Mouse (Mus musculus): ENCODE data around the gene Six6. TPM values are rescaled to one million over a fixed set of nuclear protein-coding genes. Genes with fewer than 3 reads are reported as not detected.

The Six6 gene
- not detected in 2 replicates for polyA plus RNA-seq (2012; rRNA removed)

DNA sequence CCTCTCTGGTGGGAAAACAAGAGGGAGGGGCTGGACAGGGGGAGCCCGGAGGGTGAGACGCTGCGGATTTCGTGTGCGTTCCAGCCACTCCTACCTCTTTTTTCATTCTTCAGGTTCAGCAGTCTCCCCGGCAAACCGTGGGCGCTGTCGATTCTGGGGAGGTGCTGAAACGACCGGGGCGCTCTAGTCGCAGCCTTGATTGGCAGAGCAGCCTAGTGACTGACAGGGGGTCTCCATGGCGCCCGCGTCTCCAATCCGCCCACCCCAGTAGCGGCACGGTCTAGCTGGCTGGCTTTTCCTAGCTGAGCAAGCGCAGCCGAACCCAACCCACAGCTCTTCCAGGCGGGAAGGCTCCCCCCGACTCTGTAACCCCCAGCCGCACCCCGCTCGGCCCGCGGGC lies at the start of gene Six6:
Gene Six6, plus strand, starts transcription at position 277 of the 400 bp plus-strand sequence.
- DNase-seq (ENCODE audit: low read depth), result no peak

- no peak for DNase-seq (ENCODE audit: low read depth)
Measured at GRCm38 (mm10) chr12:72917159-72917993, 22.3 kb upstream of the Six6 start.

DNA sequence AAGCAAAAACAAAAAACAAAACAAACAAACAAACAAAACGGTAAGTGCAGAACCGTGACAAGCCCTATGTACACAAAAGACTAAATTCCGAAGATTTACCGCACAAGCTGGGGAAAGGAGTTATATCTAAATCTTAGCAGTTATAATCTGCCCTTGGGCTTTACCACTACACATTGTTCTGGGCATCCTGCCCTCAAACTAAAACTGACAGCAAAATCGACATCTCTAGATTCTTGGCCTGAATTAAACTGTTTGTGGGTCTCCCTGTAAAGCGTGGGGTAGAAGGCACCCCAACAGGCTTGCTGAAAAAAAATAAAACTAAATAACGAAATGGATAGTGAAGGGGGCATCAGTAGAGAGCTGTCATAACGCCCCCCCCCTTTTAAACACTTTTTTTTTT lies 2.9 kb upstream of the Six6 start:
- no peak for DNase-seq (ENCODE audit: low read depth)

- no peak for DNase-seq (ENCODE audit: low read depth)
Measured at GRCm38 (mm10) chr12:72937537-72938120, 2.1 kb upstream of the Six6 start.

DNA sequence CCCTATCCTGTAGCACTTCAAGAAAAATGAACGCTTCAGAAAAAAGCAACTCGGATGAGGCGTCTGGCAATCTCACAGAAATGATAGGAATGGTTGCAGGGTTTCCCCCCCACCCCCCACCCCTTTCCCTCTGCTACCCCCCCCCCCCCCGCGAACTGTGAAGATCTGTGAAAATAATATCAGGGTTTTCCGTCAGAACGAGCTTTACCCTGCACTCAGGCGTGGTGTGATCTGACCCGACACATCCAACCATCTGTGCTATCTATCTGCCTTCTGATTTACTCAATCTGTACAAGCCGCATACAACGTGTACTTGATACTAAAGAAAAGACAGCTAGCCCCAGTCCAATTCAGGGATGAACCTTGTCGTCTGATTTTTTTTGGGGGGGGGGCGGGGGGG lies 1.5 kb upstream of the Six6 start:
- no peak for DNase-seq (ENCODE audit: low read depth)

DNA sequence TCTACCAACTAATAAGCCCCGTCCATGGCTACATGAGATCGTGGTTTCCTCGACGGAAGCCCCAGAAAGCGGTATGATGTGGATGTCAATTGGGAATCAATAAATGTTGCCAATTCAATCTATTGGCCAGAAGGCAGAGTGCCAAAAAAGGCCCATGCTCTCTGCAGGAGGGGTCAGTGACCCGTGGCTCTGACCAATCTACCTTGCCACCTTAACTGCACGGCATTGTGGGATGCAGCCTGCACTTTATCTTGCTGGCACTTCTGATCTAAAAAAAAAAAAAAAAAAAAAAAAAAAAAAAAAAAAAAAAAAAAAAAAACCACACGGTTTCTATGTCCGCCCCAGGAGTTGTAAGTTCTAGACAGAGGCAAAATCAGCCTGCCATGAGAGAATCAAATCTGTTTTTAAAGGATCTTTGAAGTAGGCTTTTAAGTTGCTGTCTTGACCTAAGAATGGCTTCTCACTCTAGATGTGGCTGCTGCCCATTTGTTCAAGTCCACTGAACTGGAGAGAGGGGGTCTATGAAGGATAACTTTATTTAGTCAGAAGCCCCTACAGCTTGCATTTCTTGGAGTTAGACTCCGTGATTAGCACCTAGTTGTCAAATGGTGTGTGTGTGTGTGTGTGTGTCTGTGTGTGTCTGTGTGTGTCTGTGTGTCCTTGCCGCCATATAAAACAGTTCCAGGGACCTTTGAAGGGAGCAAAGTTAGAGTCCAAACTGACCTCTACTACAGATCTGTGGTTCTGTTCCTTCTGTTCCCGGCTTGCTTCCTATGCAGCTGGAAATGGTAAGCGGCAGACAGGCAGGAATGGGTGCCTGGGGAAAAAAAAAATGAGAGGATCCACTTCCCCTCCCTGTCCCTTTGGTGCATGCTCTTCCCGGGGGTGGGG lies 847 bp upstream of the Six6 start:
- no peak for DNase-seq (ENCODE audit: low read depth)

DNA sequence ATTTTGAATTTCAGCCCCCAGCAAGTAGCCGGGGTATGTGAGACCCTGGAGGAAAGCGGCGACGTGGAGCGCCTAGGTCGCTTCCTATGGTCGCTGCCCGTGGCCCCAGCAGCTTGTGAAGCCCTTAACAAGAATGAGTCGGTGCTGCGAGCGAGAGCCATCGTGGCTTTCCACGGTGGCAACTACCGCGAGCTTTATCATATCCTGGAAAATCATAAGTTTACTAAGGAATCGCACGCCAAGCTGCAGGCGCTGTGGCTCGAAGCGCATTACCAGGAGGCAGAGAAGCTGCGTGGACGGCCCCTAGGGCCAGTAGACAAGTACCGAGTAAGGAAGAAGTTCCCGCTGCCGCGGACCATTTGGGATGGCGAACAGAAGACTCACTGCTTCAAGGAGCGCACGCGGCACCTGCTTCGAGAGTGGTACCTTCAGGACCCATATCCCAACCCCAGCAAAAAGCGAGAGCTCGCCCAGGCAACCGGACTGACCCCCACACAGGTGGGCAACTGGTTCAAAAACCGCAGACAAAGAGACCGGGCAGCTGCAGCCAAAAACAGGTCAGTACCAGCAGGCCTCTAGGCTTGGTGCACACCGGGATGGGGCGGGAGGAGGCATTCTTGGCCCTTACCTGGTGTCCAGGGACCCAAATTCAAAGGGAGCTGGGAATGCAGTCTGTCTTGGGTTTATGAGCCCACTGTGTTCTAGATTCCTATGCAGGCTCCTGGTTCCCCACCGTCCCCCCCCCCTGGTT lies 554 bp downstream of the Six6 start, which contains the start of gene 4930447C04Rik:
Gene 4930447C04Rik, minus strand, starts transcription at position 704 of the 751 bp plus-strand sequence.
- no peak for DNase-seq (ENCODE audit: low read depth)

DNA sequence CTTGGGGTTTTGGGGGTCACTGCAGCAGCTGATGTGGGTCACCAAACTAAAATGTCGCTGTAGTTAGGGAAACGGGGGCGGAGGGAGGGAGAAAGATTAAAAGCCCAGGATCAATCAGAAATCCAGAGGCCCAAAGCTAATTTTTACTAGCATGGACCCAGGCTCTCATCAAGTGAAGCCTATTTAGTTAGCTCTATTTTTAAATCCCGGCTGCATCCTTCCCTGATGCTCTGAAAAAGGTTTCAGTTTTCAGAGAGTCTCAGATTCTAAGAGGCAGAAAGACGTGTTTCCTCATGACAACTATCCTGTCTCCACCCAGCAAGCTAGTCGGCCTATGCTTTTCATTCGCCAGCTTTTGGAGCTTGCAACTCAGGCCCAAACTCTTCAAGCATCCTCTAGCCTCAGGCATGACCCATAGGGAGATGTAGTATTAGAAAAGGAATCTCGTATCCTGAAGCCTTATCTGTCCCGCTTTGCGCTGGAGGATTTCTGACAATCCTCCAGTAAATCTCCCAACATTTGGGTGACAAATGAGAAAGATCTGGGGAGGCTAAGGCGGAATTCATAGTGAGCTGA lies 1.2 kb downstream of the Six6 start:
- no peak for DNase-seq (ENCODE audit: low read depth)

GRCm38 (mm10) chr12:72941398-72942051 lies 1.8 kb downstream of the Six6 start:
- DNase-seq (ENCODE audit: low read depth), result no peak

DNA sequence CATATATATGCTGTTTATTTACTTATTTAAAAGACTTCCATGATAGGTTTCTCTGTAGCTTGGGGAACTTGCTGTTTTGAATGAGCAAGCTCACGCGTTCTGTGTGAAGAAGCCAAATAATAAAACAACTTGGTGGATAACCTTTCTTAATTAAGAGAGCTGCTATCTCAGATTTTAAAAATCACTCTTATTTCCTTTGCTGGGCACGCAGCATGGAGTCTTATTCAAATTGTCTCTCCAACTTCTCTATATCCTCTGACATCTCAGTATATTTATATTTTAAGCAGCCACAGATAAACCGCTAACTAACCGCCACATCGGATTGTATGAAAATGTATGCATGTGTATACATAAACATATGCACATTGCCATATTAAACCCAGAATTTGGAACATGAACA lies 2.5 kb downstream of the Six6 start:
- no peak for DNase-seq (ENCODE audit: low read depth)

DNA sequence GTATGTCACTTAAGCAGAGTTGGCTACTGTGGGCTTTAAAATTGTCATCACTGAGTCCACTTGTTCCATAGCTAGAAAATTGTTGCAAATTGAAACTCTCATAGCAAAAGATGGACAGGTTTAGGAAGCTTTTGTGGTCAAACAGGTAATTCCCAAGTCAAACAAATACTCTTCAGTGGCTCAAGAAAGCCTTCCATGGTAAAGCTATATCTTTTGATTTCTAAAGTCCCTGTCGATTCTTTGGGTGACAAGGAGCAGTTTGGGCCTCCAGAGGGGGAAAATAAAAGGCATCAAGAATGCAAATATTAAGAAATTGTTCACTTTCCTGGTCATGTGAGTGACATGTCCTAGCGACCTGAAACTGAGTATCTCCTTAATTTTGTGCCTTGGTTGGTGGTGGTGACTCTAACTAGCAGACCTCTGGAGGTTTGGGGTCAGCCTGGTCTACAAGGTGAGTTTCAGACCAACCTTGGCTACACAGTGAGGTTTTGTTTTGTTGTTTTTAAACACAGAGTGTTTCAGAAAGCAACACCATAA lies 4.0 kb downstream of the Six6 start:
- no peak for DNase-seq (ENCODE audit: low read depth)

GRCm38 (mm10) chr12:72944411-72945225 lies 4.9 kb downstream of the Six6 start:
- no peak for DNase-seq (ENCODE audit: low read depth)

DNA sequence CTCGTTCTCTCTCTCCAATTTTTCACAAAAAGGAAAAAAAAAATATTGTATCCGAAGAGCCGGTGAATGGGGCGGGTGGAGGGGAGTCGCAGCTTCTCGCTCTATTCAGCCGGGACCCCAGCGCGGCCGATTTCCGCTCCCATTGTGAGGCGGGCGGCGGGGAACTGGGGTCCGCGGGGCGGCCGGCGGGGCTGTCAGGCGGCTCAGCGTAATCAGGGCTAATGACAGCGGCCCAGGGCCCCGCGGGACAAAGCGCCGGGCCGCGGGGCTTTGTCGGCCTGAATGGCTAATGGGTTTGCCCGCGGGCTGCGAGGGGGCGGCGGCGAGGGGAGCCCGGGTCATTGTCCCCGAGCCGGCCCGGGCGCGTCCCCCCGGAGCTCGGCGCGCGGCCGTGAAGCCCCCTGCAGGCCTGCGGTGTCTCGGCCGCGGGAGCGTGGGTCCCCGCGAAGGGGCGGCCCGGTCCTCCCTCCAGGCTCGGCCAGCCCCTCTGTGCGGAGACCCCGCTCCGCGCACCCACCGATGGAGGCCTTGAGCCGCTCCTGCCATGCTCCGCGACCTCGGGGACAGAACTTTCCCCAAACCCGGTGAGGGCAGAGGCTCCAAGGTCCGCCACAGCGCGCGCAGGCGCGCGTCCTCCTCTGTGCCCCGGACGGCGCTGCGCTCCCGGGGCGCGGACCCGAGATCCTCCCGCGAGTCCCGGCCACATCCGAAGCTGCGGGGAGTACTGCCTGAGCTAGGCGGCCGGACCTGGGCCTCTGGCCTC lies 5.8 kb downstream of the Six6 start:
- DNase-seq (ENCODE audit: low read depth), result no peak

GRCm38 (mm10) chr12:72946064-72946395 lies 6.3 kb downstream of the Six6 start:
- DNase-seq (ENCODE audit: low read depth), result no peak

- DNase-seq (ENCODE audit: low read depth), result no peak
Measured at GRCm38 (mm10) chr12:72946805-72947204, 7.1 kb downstream of the Six6 start.

DNA sequence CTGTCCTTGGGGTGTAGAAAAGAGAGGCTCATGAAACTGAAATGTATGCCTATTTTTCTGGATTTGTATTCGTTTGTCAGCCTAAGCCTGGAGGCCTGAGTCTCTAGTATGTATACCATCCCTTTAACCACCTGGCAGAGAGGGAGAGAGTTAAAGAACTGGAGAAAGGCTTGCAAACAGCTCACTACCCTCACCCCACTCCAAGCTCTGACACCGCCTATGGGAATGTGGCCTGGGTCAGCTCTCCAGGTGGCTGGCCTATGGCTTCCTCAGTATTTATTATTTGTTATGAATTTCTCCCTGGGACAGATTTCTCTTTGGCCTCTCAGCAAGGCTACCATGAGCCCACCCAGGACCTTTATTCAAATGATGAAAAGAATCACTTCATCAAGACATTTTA lies 7.6 kb downstream of the Six6 start:
- DNase-seq (ENCODE audit: low read depth), result no peak

- no peak for DNase-seq (ENCODE audit: low read depth)
Measured at GRCm38 (mm10) chr12:72953089-72953488, 13.4 kb downstream of the Six6 start.

DNA sequence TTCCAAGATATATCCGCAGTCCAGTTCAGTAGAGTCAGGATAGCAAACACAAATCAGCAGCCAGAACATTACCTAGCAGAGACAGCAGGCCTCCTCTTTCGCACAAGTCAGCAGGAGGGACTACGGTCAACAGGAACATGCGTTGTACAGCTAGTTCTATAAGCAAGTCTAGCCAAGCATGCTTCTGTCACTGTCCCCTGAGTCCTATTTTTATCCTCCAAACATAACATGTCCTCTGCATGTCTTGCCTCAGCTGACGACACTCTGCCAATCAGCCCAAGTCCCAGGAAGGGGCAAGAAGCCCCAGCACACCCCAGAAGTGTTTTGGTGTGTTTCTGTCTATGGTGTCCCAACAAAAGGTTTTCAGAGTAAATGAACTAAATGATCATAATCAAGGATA lies 14.2 kb downstream of the Six6 start:
- DNase-seq (ENCODE audit: low read depth), result no peak

GRCm38 (mm10) chr12:72954906-72955305 lies 15.2 kb downstream of the Six6 start:
- DNase-seq (ENCODE audit: low read depth), result no peak
